Mouse (Mus musculus): ENCODE results near the gene Ropn1. TPM values are rescaled to one million over a fixed set of nuclear protein-coding genes. Genes with fewer than 3 reads are reported as not detected.
"Not testable (repeated sequence)": the region's sequence is repeated elsewhere in the genome, so short reads cannot be mapped to it uniquely, and the experiment has no call there.

Gene Ropn1
- not detected in 2 replicates for total RNA-seq (2014; fragmentation: Nextera tagmentation)
- total RNA-seq (2017) = not detected in 2 replicates

DNA sequence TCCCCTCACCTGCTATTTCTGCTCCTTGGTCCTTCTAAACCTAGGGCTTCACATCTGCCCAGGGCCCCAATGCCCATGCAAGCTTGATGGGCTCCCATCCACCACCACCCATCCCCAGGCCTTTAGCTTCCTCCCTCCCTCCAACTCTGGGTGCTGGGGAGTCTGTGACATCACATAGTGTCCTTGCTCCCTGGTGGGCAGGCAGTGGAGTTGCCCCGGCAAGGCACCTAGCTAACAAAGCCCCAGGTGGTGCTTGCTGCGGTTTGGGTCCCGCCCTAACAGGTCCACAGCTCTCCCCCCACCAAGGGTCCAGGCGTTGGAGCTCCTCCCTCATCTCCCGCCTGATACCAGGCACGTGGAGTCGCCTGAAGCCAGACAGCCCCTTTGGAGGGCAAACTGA is at the start of gene Ropn1:
Gene Ropn1, plus strand, starts transcription at position 301 of the 400 bp plus-strand sequence.
- no peak for ATAC-seq (replicated peaks; ENCODE audit: poor library complexity, severe bottlenecking)

DNA sequence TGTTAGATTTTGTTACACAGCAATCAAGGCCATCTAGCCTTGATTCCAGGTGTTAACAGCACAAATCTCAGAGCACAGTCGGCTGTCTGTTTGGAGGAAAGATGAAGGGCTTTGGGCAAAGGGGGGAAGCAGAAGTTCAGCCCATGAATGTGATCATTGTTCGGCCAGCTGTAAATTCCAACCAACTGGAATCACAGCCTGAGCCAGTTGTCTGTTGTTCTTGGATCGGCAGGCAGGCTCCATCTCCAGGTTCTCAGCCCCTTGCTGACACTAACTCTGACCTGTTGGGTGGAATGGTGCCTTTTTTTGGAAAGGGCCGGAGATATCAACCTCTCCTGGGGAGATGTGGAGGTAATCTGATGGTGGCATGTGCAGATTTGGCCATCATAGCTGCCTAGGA is 47.8 kb upstream of the Ropn1 start:
- ATAC-seq (replicated peaks; ENCODE audit: poor library complexity, severe bottlenecking) = no peak

DNA sequence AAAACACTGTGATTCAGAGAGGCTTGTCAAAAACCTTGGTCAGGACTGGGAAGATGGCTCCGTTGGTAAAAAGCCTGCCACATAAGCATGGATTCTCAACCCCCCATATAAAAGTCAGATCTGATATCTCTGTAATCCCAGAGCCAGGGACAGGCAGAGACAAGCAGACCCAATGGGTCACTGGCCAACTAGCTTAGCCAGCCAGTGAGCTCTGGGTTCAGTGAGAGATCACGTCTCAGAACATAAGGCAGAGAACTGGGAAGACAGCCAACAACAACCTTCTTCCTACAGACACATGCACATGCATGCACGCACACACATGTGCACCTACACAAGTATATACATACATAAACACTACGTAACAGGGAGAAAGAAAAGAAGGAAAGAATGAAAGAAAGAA is 46.6 kb upstream of the Ropn1 start:
- no peak for ATAC-seq (replicated peaks; ENCODE audit: poor library complexity, severe bottlenecking)

DNA sequence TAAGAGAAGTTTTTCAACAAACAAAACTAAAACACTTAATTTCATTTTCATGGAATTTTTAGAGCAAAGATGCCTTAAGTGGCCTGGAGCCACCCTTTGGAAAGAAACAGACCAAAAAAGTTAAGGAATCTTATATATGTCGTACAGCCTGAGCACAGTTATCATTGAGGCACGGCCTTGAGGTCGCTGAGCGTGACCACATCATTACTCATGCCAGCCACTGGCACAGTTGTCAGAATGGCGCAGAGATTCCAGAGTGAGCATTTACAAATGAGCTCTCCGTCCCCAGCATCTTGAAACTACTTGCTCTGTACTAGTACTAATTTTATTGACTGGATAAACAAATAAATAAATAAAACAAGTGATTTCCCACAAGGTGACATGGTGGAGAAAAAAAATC is 45.9 kb upstream of the Ropn1 start:
- no peak for ATAC-seq (replicated peaks; ENCODE audit: poor library complexity, severe bottlenecking)

DNA sequence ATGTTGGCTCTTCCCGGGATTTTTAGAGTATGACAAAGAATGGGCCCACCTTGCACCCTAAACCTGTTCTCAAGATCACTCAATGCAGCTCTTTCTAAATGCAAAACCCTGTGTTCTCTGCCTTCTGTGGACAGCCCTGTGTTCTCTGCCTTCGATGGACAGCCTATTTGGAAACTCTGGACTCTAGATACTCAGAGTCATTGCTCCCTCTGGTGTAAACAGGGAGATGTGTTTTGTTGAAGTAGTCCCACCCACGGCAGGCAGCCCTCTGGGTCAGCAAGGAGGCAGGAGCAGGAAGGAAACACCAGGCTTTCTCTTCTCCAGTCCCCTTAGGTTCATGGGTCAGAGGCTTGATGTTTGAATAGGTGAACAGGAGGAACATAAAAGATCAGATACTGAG is 44.0 kb upstream of the Ropn1 start:
- no peak for ATAC-seq (replicated peaks; ENCODE audit: poor library complexity, severe bottlenecking)

DNA sequence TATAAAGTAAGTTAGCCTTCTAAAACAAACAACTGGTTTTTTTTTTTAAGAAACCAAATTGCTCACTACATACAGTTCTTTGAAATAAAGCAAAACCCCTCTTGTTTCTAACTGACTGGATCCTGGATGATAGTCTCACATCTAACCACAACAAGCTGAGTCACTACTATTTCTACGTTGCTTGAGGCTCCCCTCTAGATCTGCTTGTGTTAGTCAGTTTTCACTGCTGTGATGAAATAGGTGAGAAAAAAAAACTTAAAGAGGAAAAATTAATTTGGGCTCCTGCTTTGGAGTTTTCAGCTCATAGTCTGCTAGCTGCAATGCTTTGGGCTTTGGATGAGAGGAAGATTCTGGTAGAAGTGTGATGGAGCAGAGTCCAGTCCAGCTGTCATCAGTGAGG is 39.6 kb upstream of the Ropn1 start:
- no peak for ATAC-seq (replicated peaks; ENCODE audit: poor library complexity, severe bottlenecking)

DNA sequence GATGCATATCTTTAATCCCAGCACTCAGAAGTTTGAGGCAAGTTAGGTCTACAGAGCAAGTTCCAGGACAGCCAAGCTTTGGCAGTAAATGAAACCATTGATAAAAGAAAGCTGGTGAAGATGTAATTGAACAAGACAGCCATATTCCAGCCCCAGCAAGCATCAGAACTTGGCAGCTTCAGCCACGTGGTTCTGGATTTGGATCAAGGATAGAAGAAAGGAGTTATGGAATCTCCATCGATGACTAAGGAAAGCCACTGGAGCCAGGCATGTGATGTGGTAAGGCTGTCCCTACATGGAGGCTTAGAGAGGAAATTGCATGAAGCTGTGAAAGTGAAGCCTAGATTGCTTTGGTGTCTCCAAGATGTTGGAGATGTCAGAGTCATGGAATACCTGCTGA is 35.7 kb upstream of the Ropn1 start:
- no peak for ATAC-seq (replicated peaks; ENCODE audit: poor library complexity, severe bottlenecking)

DNA sequence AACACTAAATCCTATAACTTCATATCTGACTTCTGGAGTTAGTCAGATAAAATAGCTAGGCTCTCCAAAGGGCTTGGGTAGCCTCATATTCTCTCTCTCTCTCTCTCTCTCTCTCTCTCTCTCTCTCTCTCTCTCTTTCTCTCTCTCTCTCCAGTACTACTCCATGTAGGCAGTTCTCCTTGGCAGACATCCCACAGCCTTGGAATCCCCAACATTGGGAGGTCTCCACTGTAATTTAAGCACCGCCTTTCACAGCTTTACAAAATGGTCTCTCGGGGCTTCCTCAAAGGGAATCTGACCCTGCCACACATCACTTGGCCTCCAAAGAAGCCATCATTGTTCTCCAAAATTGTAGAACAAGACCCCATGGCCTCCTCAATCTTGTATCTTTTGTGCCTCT is 22.1 kb upstream of the Ropn1 start:
- ATAC-seq (replicated peaks; ENCODE audit: poor library complexity, severe bottlenecking) = no peak

DNA sequence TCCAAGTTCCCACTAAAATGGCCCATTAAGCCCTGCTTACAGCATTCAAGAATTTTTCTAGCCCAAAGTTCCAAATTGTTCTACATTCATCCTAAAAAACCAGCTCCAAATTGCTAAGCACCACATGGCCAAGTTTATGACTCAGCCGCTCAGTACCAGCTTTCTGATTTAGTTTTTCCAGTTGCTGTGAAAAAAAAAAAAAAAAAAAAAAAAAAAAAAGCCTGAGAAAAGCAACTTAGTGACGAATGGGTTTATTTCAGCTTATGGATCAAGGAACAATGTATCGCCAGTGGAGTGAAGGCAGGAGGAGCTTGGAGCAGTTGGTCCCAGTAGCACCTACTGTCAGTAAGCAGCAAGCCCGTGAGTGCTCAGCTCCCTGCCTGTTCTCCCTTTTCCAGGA is 21.3 kb upstream of the Ropn1 start:
- no peak for ATAC-seq (replicated peaks; ENCODE audit: poor library complexity, severe bottlenecking)

DNA sequence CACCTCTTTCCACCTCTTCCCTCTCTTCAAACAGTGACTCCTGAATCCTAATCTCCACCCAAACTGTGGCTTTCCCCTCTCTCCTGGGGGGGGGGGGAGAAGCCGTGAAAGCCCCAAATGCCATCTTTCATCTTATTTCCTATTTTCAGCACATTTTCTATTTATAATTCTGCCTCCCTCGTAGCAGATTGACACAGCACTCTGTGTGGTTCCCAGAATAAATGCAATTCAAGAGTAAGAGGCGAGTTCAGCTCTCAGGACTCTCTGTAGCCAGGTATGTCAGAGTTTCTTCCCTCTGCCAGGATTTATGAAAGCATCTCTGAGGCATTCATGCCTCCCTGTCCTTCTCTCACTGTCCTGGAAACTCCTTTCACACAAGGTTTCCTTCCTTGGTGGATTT is 14.2 kb upstream of the Ropn1 start:
- ATAC-seq (replicated peaks; ENCODE audit: poor library complexity, severe bottlenecking) = no peak

DNA sequence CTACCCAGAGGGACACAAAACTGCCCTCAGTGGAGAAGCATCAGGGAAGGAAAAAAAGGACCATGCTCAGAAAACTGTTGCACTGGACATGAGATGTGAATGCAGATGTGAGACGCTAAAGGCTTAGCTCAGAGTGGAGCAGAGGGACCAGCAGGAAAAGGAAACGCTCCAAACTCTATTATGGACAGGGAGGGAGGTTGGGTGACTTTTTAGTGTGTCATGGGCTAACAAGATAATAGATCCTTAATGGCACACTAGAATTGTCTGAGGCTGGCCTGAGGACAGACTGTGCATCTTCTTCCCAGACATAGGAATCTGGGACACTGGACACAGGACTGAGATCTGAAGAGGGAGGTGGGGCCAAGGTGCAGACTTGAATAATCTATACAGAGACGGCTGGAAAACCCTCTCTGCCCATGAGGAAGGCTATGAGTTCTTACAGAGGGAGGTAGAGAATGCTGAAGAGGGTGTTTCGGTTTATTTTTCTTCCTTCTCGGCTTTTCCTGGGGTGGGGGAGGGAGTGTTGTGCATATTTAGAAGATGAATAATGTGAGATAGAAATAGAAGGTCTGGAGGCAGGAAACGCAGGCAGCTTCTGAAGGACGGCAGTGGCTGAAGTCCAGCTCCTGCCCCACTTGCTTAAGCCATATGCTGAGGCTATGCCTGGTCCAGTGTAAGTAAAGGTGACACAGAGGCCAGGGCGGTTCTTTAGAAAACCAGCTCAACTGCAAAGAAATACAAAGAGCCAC is 6.0 kb upstream of the Ropn1 start:
- ATAC-seq (replicated peaks; ENCODE audit: poor library complexity, severe bottlenecking) = no peak

DNA sequence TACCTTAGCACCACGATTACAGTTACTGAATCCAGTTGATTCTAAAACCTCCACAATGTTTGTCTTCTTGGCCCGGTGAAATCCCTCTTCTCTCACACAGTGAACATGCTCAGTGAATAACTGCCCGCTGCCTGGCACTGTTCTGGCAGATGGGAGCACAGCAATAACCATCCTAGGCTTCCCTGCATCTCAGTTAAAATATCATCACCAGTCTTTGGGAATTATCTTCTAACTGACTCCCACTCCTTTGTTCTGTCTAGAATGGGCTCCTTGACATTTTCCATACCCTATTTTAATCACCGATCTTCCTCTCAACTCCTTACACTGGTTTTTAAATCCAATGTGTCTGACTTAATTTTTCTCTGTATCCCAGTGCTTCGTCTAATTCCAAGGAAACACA is 3.3 kb downstream of the Ropn1 start:
- no peak for ATAC-seq (replicated peaks; ENCODE audit: poor library complexity, severe bottlenecking)

DNA sequence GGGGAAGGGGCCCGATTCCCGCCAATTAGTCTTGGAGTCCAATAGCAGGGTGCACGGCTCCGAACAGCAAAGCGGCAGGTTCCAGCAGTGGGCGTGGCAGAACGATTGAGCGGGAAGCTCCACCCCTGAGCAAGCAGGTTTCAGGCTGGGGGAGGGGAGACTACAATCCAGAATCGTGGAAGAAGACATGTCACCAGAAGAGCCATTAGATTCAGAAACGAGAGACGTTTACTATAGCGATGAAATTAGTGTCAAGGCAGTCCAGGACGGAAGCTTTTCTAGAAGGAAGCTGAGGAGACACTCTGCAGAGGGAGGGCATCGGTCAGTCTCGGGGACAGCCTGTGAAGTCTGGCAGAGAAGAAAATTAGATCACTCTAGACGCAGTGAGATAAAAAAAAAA is 7.8 kb downstream of the Ropn1 start:
- not testable (repeated sequence) for ATAC-seq (replicated peaks; ENCODE audit: poor library complexity, severe bottlenecking)

DNA sequence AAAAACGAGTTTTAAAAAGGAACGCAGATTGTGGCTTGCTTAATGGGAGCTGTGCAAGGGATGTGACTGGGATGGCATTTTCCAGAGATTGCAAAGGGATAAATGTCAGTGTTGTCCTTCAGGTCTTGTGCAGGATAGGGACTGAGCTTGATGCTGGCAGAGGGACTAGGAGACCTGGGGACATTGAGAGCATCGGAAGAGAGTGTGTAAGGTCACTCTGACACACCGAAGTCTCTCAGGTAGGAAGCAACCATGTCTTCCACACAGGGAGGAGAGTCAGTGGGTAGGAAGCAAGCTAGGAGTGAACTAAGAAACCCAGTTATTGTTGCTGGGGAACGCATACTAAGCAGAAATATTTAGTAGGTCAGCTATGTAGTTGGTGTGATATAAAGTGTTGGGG is 8.3 kb downstream of the Ropn1 start:
- no peak for ATAC-seq (replicated peaks; ENCODE audit: poor library complexity, severe bottlenecking)

DNA sequence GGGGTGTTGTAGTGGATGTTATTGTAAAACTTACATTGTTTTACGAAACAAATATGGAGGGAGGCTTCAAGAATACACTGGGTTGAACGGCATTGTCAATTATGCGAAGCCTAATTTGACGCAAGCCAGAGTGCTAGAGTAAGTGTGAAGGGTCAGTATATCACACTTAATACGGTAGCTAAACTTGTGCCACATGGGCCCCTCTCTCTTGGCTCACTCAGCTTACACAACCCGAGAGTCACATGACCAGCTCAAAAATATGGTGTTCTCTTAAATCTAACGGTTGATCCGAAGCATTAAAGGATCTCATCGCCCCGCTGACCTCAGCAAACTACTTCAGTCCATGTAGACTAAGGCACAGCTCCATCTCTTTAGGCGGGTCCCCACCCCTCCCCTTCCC is 8.7 kb downstream of the Ropn1 start:
- ATAC-seq (replicated peaks; ENCODE audit: poor library complexity, severe bottlenecking) = peak; percentile 61; the same call in 1 of the 2 replicates

DNA sequence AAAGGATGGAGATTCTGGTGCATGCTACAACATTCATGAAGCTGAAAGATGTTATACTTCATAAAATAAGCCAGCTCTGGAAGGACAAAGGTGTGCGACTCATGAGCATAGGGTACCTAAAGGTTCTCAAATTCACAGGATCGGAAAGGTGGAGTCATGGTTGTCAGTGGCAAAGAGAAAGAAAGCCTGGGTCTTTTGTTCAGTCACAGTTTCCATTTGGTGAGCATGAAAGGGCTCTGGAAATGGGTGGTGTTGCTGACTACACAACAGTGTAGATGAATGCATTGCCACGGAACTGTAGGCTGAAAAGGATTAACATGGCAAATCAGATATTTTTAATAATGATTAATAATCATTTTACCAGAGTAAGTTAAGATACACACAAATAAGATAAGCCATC is 14.8 kb downstream of the Ropn1 start:
- ATAC-seq (replicated peaks; ENCODE audit: poor library complexity, severe bottlenecking) = no peak

DNA sequence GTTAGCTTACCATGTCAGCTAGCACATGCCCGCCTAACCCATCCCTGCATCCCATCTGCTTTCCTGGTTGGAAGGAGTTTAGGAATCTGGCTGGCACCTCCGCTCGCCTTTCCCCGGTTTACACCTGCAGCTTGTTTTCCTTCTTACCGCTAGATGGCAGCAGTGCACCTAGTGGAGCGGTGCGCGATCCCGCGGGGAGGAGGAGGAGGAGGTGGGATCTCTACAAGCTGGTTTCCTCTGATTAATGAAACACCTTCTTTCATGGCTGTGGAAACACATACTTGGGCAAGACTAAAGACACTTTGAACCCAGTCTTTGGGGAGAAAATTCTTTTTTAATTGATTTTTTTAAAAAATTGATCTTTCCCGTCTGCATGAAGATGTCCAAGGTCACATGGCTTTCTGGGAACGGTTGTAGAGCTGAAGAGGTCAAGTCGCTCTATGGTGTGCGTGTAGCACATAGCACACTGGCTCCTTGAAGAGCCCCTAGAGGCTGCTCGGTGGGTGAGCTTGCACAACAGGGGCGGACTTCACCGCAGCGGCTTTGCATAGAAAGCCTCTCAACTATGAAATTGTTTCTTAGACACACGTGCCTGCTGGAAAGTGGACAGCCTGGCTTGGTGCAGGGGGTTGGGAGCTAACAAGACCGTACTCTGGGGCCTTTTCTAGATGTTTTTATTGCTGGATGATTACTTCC is 17.5 kb downstream of the Ropn1 start:
- ATAC-seq (replicated peaks; ENCODE audit: poor library complexity, severe bottlenecking) = peak; percentile 90

DNA sequence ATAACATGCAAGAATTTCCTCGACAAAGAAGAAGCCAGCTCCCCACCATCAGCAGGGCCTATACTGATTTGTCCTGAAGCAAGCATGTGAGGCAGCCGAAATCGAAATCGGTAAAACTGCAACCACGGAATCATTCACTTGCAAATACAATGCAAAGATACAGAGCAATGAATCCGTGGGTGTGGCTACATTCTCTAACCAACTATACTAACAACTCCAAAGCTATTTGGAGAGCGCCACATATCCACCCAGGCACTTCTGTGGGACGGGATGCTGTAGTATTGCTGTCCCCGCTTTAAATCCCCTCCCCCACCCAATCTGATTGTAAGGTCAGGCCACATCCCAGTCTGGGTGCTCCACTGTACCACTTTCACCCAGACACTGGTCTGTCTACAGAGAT is 18.6 kb downstream of the Ropn1 start:
- ATAC-seq (replicated peaks; ENCODE audit: poor library complexity, severe bottlenecking) = no peak

DNA sequence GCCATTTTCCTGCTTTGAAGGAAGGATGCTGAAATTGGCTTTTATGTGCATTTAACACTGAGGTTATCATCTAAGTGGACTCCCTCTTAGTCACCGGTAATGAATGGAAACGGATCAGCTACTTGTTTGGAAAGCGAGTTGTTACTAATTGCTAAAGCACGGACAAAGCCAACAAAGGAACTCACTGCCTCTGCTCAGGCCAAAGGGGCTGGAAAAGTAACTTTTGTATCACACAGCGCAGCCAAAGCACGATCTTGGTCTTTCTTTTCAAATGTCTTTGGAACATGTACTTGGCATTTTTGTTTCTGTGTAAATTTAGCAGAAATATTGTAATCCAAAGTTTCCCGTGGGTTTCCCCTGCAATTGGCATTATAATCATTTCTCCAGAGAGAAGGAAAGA is 22.2 kb downstream of the Ropn1 start:
- ATAC-seq (replicated peaks; ENCODE audit: poor library complexity, severe bottlenecking) = no peak

DNA sequence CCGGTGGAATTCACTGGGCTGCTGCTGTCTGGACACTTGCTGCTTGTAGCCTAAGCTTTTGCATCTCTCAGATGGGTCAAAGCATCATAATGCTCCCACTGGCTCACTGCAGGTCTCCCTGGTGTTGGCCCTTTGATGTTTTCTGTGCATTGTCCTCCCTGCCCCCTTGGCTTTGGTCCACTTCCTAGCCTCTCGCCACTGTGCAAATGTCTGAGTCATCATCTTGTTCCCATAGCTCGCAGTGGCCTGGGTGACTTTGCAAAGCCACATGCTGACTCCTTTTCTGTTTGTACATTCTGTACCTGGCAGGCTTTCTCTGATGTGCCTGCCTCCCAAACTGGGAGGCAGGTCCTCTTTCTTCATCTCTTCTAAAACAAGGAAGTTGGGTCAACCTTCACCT is 23.1 kb downstream of the Ropn1 start:
- ATAC-seq (replicated peaks; ENCODE audit: poor library complexity, severe bottlenecking) = peak; percentile 12; the same call in 1 of the 2 replicates

DNA sequence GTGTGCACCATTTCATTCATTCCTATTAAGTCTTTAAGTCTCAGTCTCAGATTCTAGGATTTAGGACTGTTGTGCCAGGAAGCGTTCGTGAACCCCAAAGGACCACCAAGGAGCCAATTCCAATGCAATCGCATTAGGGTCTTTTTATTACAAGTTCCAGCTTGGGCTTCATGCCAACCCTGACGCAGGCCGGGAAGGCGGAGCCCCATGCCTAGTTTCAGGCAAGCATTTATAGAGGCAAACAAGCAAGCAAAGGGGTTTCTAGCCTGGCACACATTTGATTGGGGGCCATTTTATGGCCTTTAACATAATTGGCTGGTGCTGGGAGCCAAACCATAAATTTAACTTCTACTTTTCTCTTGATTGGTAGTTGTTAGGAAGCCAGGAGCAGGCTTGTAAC is 24.6 kb downstream of the Ropn1 start:
- no peak for ATAC-seq (replicated peaks; ENCODE audit: poor library complexity, severe bottlenecking)

DNA sequence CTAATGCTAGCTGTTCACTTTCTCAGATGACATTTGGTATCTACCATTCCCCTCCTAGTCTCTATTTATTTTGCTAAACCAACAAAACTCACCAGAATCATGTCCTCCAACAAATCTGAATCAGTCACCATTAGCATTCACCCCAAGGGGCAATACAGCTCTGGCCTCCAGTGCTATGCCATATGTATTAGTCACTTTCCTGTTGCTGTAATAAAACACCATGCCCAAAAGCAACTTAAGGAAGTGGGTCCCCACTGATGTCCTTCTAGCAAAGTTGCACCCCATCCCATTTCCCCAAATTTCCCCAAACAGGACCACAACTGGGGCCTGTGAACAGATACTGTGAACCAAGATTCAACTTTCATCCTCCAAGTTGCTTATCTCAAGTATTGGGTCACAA is 32.1 kb downstream of the Ropn1 start:
- peak; percentile 53 for ATAC-seq (replicated peaks; ENCODE audit: poor library complexity, severe bottlenecking)
